Mouse (Mus musculus) layer of hippocampus, adult 2 months (tissue): Measurements from ENCODE around the gene Slc25a5. TPM values are rescaled to one million over a fixed set of nuclear protein-coding genes. Genes with fewer than 3 reads are reported as not detected.
"Not testable (repeated sequence)": the region's sequence is repeated elsewhere in the genome, so short reads cannot be mapped to it uniquely, and the experiment has no call there.

Source experiments
- DNase-seq, 2 experiments: peaks; one replicate each; pipeline ENCODE4 v3.0.0; 2022; ENCODE audit warnings: low spot score in 2 of 2
- H3K27ac ChIP-seq: fragments of 200-600 bp; 2 replicates; pipeline ENCODE4 v1.8.1; 2022
- H3K4me3 ChIP-seq: fragments of 200-600 bp; 2 replicates; pipeline ENCODE4 v1.8.1; 2022; ENCODE audit warnings: mild to moderate bottlenecking
- CTCF ChIP-seq: fragments of 200-600 bp; conservative IDR thresholded peaks from 2 replicates; pipeline ENCODE4 v1.8.1; 2022; ENCODE audit warnings: antibody characterized with exemption, mild to moderate bottlenecking, moderate library complexity
- total RNA-seq, 2 experiments: library from RNA; stranded (reverse); gene quantifications; 2 replicates each; pipeline ENCODE4 v1.2.3; 2021

Gene Slc25a5
- total RNA-seq, 2 experiments from 2014 or later = 325 to 333 TPM

DNA sequence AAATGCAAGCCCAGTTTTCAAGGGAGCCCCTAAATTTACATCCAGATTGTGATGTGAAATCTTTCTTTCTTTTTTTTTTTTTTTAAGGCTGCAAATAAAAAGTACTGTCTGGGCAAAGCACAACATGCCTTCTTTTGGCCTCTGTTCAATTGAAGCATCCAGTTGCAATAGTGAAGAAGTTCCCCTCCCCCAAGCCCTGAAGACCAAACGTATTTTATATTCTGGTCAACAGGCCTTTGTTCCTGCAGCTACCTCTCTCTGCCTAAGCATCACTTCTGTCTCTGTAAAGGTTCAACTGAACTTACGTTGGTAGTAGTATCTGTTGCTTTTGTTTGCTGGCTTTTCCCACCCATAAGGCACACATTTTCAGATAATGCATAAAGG, 31.5 kb upstream of the Slc25a5 start:
- TF ChIP-seq CTCF = no peak
- peak overlapping the region; percentile 18; the same call in 1 of the 2 replicates for H3K27ac ChIP-seq
- no peak for DNase-seq
- no peak overlapping the region for H3K4me3 ChIP-seq

DNA sequence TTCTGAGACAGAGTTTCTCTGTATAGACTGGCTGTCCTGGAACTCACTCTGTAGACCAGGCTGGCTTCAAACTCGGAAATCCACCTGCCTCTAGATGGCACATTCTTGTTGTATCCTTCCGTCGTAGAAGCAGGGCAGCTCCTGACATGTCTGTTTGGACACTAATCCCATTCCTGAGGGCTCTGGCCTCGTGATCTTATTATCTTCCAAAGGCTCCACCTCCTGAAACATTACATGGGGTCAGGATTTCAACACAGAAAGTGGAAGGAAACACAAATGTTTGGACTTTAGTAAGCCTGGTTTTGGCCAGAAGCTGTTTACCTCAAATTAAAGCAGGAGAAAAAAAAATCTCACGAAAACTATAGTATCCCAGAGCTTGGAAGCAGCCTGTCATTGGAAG, 28.1 kb upstream of the Slc25a5 start:
- TF ChIP-seq CTCF = no peak
- no peak for DNase-seq
- Histone ChIP-seq H3K27ac (no peak overlapping the region), H3K4me3 (no peak overlapping the region)

GRCm38 (mm10) chrX:36772591-36772990, 22.9 kb upstream of the Slc25a5 start:
- no peak for TF ChIP-seq CTCF
- no peak overlapping the region for H3K27ac ChIP-seq
- no peak overlapping the region for H3K4me3 ChIP-seq
- DNase-seq = no peak

DNA sequence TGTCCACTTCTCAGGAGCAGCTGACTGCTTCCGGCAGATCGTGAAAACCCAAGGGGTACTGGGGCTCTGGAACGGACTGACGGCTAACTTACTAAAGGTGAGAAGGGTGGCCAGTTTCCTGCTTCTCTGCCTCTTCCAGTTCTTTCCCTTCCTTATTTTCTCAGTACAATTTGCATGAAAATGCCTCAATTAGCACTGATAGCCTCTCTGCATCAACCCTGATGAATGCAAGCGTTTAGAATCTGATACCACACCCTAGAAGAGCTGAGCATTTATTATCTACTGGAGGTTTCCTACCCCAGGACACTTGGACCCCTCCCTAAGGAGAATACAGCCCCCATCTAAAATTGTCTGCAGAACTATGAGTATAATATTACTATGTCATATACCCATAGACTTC, 19.9 kb upstream of the Slc25a5 start:
- no peak for DNase-seq
- no peak overlapping the region for H3K27ac ChIP-seq
- no peak for TF ChIP-seq CTCF
- no peak overlapping the region for H3K4me3 ChIP-seq

- DNase-seq = no peak
- no peak for TF ChIP-seq CTCF
Measured at GRCm38 (mm10) chrX:36777694-36778093, 17.8 kb upstream of the Slc25a5 start.

DNA sequence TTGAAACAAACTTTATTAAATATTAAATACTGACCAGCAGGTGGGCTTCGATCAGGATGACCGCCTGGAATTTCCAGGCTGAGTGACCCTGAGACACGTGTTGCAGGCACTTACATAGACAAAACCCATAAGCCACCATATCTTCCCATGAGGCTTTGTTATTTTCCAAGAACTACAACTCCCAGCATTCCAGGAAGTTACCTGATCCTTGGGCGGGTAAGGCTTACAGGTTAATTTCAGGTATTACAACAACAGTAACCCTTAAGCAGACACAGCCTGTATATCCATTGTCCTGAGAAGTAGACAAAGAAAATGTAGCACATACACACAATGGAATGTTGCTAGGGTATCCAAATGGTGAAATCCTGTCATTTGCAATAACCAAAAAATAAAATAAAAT, 6.1 kb upstream of the Slc25a5 start:
- no peak for DNase-seq
- no peak overlapping the region for H3K4me3 ChIP-seq
- H3K27ac ChIP-seq = no peak overlapping the region
- no peak for TF ChIP-seq CTCF

More at GRCm38 (mm10) chrX:36777694-36778093, 17.8 kb upstream of the Slc25a5 start:
- no peak overlapping the region for H3K27ac ChIP-seq
- no peak overlapping the region for H3K4me3 ChIP-seq

DNA sequence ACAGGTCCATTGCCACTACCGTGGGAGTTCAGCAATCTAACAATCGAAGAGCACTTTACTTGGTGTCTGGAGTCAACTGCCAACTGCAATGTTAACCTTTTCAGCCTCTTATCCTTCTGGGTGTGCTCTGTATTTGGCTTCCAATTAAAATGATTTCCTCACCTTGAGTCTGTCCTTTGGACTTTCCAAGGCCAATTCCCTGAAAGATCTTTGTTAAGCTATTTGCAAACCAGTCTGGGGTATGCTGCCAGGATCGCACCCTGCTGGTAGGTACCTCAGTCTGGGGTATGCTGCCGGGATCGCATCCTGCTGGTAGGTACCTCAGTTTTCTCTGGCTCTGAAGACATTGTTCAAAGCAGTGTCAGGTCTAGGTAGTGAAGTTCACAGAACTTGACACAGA, 880 bp upstream of the Slc25a5 start:
- no peak for TF ChIP-seq CTCF
- Histone ChIP-seq H3K4me3 (no peak overlapping the region), H3K27ac (no peak overlapping the region)
- DNase-seq = no peak

- H3K4me3 ChIP-seq = peak overlapping the region; percentile 77
- peak overlapping the region; percentile 96 for H3K27ac ChIP-seq
- TF ChIP-seq CTCF = peak; percentile 97
- DNase-seq = peak; percentile 68 to 84
Measured at GRCm38 (mm10) chrX:36796163-36796581, 721 bp downstream of the Slc25a5 start.

GRCm38 (mm10) chrX:36796734-36797133, 1.3 kb downstream of the Slc25a5 start:
- not testable (repeated sequence) for DNase-seq
- Histone ChIP-seq H3K27ac (peak overlapping the region; percentile 96), H3K4me3 (peak overlapping the region; percentile 77)

GRCm38 (mm10) chrX:36799131-36799879, 3.9 kb downstream of the Slc25a5 start:
- no peak for TF ChIP-seq CTCF
- DNase-seq = no peak
- no peak overlapping the region for H3K4me3 ChIP-seq
- H3K27ac ChIP-seq = no peak overlapping the region

DNA sequence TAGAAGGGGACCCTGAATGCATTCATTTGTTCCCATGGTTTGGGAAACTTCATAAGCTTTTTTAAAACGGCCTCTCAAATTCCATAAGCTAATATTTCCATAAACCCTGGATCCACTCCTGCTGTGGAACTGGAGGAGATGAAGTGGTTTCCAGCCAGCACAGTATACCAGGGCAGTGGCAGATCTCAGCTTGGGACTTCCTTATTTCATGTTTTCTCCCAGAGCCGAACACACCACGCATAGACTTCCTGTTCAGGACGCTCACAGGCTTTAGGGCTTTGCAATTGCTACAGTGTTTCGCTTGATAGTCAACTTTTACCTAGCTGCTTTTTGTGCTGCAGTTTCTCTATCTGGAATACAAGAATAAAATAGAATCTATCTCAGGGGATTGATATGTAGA, 7.7 kb downstream of the Slc25a5 start:
- no peak for DNase-seq
- TF ChIP-seq CTCF = no peak
- no peak overlapping the region for H3K27ac ChIP-seq
- H3K4me3 ChIP-seq = no peak overlapping the region

DNA sequence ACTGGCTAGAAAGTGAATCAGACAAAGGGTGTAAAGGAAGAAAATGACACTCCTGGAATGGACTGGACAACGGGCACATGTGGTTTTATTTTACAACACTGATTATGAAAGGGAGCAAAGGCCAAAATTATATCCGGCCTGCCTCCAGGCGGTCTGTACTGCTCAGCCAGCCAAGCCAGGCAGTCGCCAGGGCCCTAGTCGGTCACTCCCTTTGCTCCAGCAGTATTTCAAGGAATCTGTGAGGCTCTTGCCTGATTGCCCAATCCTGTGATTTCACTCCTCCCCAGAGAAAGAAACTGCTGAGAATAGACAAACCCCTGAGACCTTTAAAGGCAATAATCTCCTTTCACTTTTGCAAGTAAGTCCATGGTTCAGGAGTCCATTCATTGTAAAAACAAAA, 8.7 kb downstream of the Slc25a5 start:
- TF ChIP-seq CTCF = no peak
- no peak for DNase-seq
- Histone ChIP-seq H3K27ac (no peak overlapping the region), H3K4me3 (no peak overlapping the region)

DNA sequence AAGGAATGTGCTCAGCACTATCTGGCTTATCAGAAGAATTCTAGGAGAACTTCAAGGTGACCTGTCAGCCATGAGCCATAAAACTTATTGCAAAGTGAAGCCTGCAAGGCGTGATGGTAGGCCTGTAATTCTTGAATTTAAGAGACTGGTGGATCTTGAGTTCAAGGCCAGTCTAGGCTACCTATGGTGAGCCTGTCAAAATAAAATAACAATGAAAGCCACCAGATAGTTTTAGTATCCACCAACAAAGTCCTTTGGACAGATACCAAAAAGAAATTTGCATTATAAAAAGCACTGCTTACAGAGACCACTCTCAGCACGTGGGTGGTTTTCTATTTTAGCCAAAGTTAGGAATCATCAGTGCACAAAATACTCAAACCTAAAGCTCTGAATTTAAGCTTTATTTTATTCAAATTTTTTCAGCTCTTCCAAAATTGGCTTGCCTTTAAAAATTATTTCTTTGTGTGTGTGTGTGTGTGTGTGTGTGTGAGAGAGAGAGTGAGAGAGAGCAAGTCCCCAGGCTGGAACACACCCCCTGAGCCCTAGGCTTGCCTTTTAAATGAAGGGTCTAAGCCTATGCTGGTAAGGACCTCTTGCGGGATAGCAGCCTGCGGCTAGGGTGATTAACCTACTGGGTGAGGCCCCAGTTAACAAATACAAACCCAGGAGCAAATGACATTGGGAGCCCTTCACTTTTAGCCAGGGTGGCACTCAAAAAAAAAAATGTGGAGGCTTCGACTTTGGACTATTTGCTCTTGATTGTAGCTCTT, 10.2 kb downstream of the Slc25a5 start:
- no peak for TF ChIP-seq CTCF
- H3K4me3 ChIP-seq = no peak overlapping the region
- H3K27ac ChIP-seq = no peak overlapping the region
- no peak for DNase-seq
